Mouse (Mus musculus): ENCODE measurements around the gene Tmem144. TPM values are rescaled to one million over a fixed set of nuclear protein-coding genes. Genes with fewer than 3 reads are reported as not detected.

Tmem144 gene
- polyA plus RNA-seq (2011; ENCODE audit: insufficient read length, low read depth, missing spikeins): 7.9 and 8.4 TPM in 2 replicates

DNA sequence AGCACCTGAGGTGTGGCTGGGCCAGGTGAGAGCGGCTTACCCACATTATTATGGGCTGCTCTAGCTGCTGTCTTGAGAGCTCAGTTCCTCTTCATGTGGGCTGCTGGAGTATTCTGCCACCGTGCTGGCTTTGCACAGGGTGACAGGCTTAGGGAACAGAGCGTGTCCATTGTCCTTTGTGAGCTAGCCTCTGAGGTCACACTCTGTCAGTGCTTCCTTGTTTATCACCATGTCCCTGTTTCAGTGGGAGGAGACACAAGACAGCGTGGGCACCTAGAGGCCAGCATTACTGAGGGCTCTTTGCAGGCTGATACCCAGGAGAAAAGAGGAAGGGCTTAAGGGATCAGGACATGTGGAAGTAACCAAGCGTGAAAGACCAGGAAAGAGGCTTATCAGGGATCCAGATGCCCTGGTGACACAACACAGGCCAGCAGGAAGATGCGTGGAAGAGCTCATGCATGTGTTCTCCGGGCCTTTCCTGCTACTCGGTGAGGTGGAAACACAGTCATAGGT lies at the start of gene Tmem144:
Gene Tmem144, minus strand, starts transcription at position 120 of the 513 bp plus-strand sequence.
- TF ChIP-seq CTCF (IDR thresholded peaks at IDR 0.05; ENCODE audit: borderline replicate concordance, insufficient read depth, low read length) (no peak), POLR2A (IDR thresholded peaks at IDR 0.05; ENCODE audit: low read depth, low read length) (no peak)

GRCm38 (mm10) chr3:79901734-79902133 lies 49.2 kb upstream of the Tmem144 start:
- TF ChIP-seq POLR2A (IDR thresholded peaks at IDR 0.05; ENCODE audit: low read depth, low read length): no peak
- TF ChIP-seq CTCF (IDR thresholded peaks at IDR 0.05; ENCODE audit: borderline replicate concordance, insufficient read depth, low read length): no peak
- Histone ChIP-seq H3K4me3 (ENCODE audit: insufficient read depth, low read length) (no peak overlapping the region), H3K27ac (ENCODE audit: insufficient read depth, low read length) (no peak overlapping the region), H3K4me1 (ENCODE audit: control insufficient read depth, insufficient read depth, low read length) (peaks cover 21% of the 10 kb centered on the region)

More for the DNA sequence above, at the start of gene Tmem144:
- H3K27ac ChIP-seq (ENCODE audit: insufficient read depth, low read length): no peak within 1 kb of the TSS
- peaks cover 5% of the 10 kb centered on the region; the same call in 1 of the 2 replicates for H3K4me1 ChIP-seq (ENCODE audit: control insufficient read depth, insufficient read depth, low read length)
- no peak within 1 kb of the TSS for H3K4me3 ChIP-seq (ENCODE audit: insufficient read depth, low read length)

DNA sequence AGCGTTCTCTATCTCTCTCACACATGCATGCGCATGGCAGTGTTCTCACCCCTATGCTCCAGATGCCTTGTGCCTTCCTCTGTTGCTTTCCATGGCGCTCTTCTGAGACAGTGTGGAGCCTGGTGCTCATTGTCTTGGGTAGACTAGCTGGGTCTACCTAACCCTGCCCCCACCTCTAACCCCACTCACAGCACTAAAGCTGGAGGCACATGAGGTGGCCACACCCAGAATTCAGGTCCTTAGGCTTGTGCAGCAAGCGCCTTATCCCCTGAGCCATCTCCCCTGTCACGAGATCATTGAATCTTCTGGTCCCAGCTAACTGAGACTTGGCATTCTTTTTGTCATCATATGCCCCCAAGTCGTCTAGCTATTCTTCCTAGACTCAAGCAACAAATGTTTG lies 48.7 kb upstream of the Tmem144 start:
- H3K4me3 ChIP-seq (ENCODE audit: insufficient read depth, low read length): no peak overlapping the region
- no peak overlapping the region for H3K27ac ChIP-seq (ENCODE audit: insufficient read depth, low read length)
- no peak for TF ChIP-seq POLR2A (IDR thresholded peaks at IDR 0.05; ENCODE audit: low read depth, low read length)
- TF ChIP-seq CTCF (IDR thresholded peaks at IDR 0.05; ENCODE audit: borderline replicate concordance, insufficient read depth, low read length): no peak
- peaks cover 17% of the 10 kb centered on the region for H3K4me1 ChIP-seq (ENCODE audit: control insufficient read depth, insufficient read depth, low read length)

GRCm38 (mm10) chr3:79900502-79900901 lies 47.9 kb upstream of the Tmem144 start:
- Histone ChIP-seq H3K27ac (ENCODE audit: insufficient read depth, low read length) (no peak overlapping the region), H3K4me1 (ENCODE audit: control insufficient read depth, insufficient read depth, low read length) (peaks cover 15% of the 10 kb centered on the region), H3K4me3 (ENCODE audit: insufficient read depth, low read length) (no peak overlapping the region)
- no peak for TF ChIP-seq CTCF (IDR thresholded peaks at IDR 0.05; ENCODE audit: borderline replicate concordance, insufficient read depth, low read length)
- TF ChIP-seq POLR2A (IDR thresholded peaks at IDR 0.05; ENCODE audit: low read depth, low read length): no peak

DNA sequence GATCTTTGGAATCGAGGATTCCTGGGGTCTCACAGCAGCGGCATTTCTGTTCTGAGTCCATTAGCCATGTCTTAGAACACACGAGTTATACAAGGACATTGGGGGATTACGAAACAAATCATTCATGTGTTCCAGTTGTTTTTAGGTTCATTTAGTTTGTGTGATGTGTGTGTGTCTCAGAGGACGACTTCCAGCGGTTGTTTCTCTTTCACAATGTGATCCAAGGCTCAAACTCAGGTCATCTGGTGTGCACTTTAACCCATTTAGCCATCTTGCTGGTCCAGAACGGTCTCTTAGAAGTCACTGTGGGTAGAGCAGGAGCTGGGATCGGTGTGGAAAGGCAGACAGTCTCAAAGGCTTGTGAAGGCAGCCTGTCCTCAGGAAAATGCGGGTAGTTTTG lies 47.3 kb upstream of the Tmem144 start:
- Histone ChIP-seq H3K4me3 (ENCODE audit: insufficient read depth, low read length) (no peak overlapping the region), H3K27ac (ENCODE audit: insufficient read depth, low read length) (no peak overlapping the region), H3K4me1 (ENCODE audit: control insufficient read depth, insufficient read depth, low read length) (peaks cover 15% of the 10 kb centered on the region)
- TF ChIP-seq POLR2A (IDR thresholded peaks at IDR 0.05; ENCODE audit: low read depth, low read length) (no peak), CTCF (IDR thresholded peaks at IDR 0.05; ENCODE audit: borderline replicate concordance, insufficient read depth, low read length) (no peak)

GRCm38 (mm10) chr3:79898514-79898913 lies 45.9 kb upstream of the Tmem144 start:
- H3K4me1 ChIP-seq (ENCODE audit: control insufficient read depth, insufficient read depth, low read length): peaks cover 13% of the 10 kb centered on the region
- TF ChIP-seq POLR2A (IDR thresholded peaks at IDR 0.05; ENCODE audit: low read depth, low read length) (no peak), CTCF (IDR thresholded peaks at IDR 0.05; ENCODE audit: borderline replicate concordance, insufficient read depth, low read length) (no peak)
- no peak overlapping the region for H3K4me3 ChIP-seq (ENCODE audit: insufficient read depth, low read length)
- peak overlapping the region; percentile 4; the same call in 1 of the 2 replicates for H3K27ac ChIP-seq (ENCODE audit: insufficient read depth, low read length)

DNA sequence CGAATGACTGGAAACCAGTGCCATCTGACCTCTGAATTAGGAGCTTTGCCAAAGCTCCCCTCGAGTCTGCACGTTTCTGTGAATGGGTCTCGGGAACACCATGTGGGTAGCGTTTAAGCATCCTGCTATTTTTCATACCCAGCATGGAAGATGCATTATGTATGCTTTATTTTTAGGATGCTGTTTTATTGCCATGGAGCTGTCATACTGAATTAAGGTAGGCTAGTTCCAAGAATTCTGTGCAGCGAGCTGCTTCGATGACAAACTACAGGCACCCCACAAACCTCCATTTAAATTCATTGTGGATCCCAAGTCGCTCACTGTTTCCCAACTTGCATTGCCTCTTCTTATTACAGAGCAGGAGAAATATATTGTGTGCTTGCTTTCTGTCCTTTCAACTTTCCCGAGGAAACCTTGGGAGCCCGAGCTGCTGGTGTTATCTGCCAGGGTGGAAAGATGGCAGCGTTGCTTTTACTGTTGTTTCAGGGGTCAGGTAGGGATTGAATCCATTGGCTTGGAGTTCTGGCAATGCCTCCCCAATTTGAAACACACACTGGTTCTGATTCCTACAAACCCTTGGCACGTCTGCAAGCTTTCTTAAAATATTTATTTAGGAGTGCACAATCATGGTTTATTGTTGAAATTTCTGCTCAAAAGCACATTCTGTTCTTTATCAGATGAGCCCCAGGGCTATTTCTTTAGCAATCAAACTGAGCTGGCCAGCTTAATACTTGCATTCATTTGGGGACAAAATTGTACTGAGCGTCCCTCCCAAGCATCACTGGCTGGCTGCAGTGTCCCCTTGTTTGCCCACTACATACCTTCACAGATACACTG lies 45.2 kb upstream of the Tmem144 start:
- Histone ChIP-seq H3K4me1 (ENCODE audit: control insufficient read depth, insufficient read depth, low read length) (peaks cover 10% of the 10 kb centered on the region), H3K27ac (ENCODE audit: insufficient read depth, low read length) (no peak overlapping the region; the same call in 1 of the 2 replicates), H3K4me3 (ENCODE audit: insufficient read depth, low read length) (no peak overlapping the region)
- TF ChIP-seq CTCF (IDR thresholded peaks at IDR 0.05; ENCODE audit: borderline replicate concordance, insufficient read depth, low read length) (no peak), POLR2A (IDR thresholded peaks at IDR 0.05; ENCODE audit: low read depth, low read length) (no peak)

- H3K27ac ChIP-seq (ENCODE audit: insufficient read depth, low read length): peak overlapping the region; percentile 89
- peaks cover 2% of the 10 kb centered on the region; the same call in 1 of the 2 replicates for H3K4me1 ChIP-seq (ENCODE audit: control insufficient read depth, insufficient read depth, low read length)
- TF ChIP-seq CTCF (IDR thresholded peaks at IDR 0.05; ENCODE audit: borderline replicate concordance, insufficient read depth, low read length) (no peak), POLR2A (IDR thresholded peaks at IDR 0.05; ENCODE audit: low read depth, low read length) (peak; percentile 60)
- peak overlapping the region; percentile 62 for H3K4me3 ChIP-seq (ENCODE audit: insufficient read depth, low read length)
These were observed 35.4 kb upstream of the Tmem144 start for GRCm38 (mm10) chr3:79887966-79888365.

DNA sequence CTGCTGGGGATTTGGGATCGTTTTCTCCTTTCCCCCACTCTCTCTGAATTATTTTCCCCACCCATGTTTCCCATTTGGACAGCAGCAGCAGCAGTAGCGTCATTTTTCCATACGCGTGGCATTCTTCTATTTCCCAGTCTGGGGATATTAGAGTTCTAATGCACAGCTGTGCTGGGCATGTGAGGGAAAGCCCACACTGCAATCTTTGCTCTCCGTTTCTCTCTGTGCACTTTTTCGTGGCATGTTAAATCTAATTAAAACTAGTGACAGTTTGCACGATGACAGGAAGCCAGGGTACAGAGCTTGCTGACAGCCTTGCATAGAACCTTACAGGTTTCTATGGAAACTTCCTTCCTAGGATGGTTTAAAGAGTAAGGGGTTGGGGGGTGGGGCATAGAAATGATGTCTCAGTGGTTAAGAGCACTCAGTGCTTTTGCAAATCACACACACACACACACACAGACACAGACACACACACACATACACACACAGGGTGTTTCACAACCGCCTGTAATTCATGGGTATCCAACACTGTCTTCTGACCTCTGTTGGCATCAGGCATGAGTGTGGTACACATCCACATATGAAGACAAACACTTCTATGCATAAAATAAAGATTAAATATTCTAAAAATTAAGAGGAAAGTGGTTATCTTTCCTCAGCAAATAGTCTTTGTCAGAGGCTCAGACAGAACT lies 34.7 kb upstream of the Tmem144 start:
- TF ChIP-seq POLR2A (IDR thresholded peaks at IDR 0.05; ENCODE audit: low read depth, low read length) (peak; percentile 35; the same call in 1 of the 2 replicates), CTCF (IDR thresholded peaks at IDR 0.05; ENCODE audit: borderline replicate concordance, insufficient read depth, low read length) (no peak)
- Histone ChIP-seq H3K4me3 (ENCODE audit: insufficient read depth, low read length) (peak overlapping the region; percentile 62), H3K27ac (ENCODE audit: insufficient read depth, low read length) (peak overlapping the region; percentile 89), H3K4me1 (ENCODE audit: control insufficient read depth, insufficient read depth, low read length) (peaks cover 2% of the 10 kb centered on the region; the same call in 1 of the 2 replicates)

Measured in embryonic fibroblast, embryonic 13.5 days (primary cell).